Mouse (Mus musculus) adrenal gland (tissue): ENCODE results near the gene Sec11a.

Source experiments
- intact Hi-C: fragments of 180-260 bp; cut with DNase I; formaldehyde crosslinking; loops from one replicate; pipeline ENCODE4 v1.15.1; 2025

The Sec11a gene

GRCm38 (mm10) chr7:80901541-80902274, 45.9 kb downstream of the Sec11a start:
- intact Hi-C loops, result loop anchor here (5.0 kb wide), 1 partner anchor 86 kb away; no protein-coding TSS in a partner anchor

GRCm38 (mm10) chr7:80900944-80901501, 46.6 kb downstream of the Sec11a start, which contains the start of gene Wdr73:
TSS of gene Wdr73 (minus strand) at chr7:80901269.
- intact Hi-C loops, result loop anchor here (5.0 kb wide), 1 partner anchor 86 kb away; no protein-coding TSS in a partner anchor

- intact Hi-C loops, result no loop called here
These were observed 49.9 kb downstream of the Sec11a start for GRCm38 (mm10) chr7:80897721-80898120.

GRCm38 (mm10) chr7:80897134-80897533, 50.4 kb downstream of the Sec11a start:
- intact Hi-C loops, result no loop called here

- intact Hi-C loops, result no loop called here
These were observed 52.6 kb downstream of the Sec11a start for GRCm38 (mm10) chr7:80894815-80895519.

- intact Hi-C loops, result no loop called here
These were observed 53.4 kb downstream of the Sec11a start for GRCm38 (mm10) chr7:80894196-80894595.

- intact Hi-C loops, result no loop called here
These were observed 53.8 kb downstream of the Sec11a start for GRCm38 (mm10) chr7:80893753-80894129.

- intact Hi-C loops, result no loop called here
These were observed 54.4 kb downstream of the Sec11a start for GRCm38 (mm10) chr7:80893086-80893752.

- intact Hi-C loops, result loop anchor here (10.0 kb wide), 1 partner anchor 265 kb away; no protein-coding TSS in a partner anchor
These were observed 57.7 kb downstream of the Sec11a start for GRCm38 (mm10) chr7:80889841-80890241.

- intact Hi-C loops, result loop anchor here (10.0 kb wide), 1 partner anchor 266 kb away; no protein-coding TSS in a partner anchor
These were observed 58.5 kb downstream of the Sec11a start for GRCm38 (mm10) chr7:80889021-80889511.

GRCm38 (mm10) chr7:80888595-80888994, 59.0 kb downstream of the Sec11a start:
- intact Hi-C loops, result loop anchor here (10.0 kb wide), 1 partner anchor 266 kb away; no protein-coding TSS in a partner anchor

- intact Hi-C loops, result loop anchor here (10.0 kb wide), 1 partner anchor 269 kb away; no protein-coding TSS in a partner anchor
These were observed 61.9 kb downstream of the Sec11a start for GRCm38 (mm10) chr7:80885666-80886065.

- intact Hi-C loops, result loop anchor here (10.0 kb wide), 1 partner anchor 272 kb away; no protein-coding TSS in a partner anchor
These were observed 64.6 kb downstream of the Sec11a start for GRCm38 (mm10) chr7:80882830-80883505.

- intact Hi-C loops, result no loop called here
These were observed 71.9 kb downstream of the Sec11a start for GRCm38 (mm10) chr7:80875727-80876126.

- intact Hi-C loops, result no loop called here
These were observed 73.9 kb downstream of the Sec11a start for GRCm38 (mm10) chr7:80873631-80874030.

GRCm38 (mm10) chr7:80873038-80873437, 74.5 kb downstream of the Sec11a start:
- intact Hi-C loops, result no loop called here

- intact Hi-C loops, result no loop called here
These were observed 78.9 kb downstream of the Sec11a start for GRCm38 (mm10) chr7:80868686-80869085.

GRCm38 (mm10) chr7:80866514-80867147, 80.9 kb downstream of the Sec11a start:
- intact Hi-C loops, result no loop called here

- intact Hi-C loops, result no loop called here
These were observed 82.1 kb downstream of the Sec11a start for GRCm38 (mm10) chr7:80865521-80865920.

- intact Hi-C loops, result no loop called here
These were observed 82.7 kb downstream of the Sec11a start for GRCm38 (mm10) chr7:80864831-80865230.
